Mouse (Mus musculus) megakaryocyte progenitor cell, adult 5-6 weeks (primary cell): Measurements from ENCODE around the gene Dnajb11. TPM values are rescaled to one million over a fixed set of nuclear protein-coding genes. Genes with fewer than 3 reads are reported as not detected.

Experiments
- ATAC-seq: replicated peaks from 2 replicates; pipeline ENCODE4 v1.8.0; 2016; ENCODE audit warnings: mild to moderate bottlenecking, moderate TSS enrichment, inconsistent platforms; ENCODE audit not compliant: poor library complexity
- total RNA-seq, 2 experiments: library from RNA; stranded (forward) in 1 of 2; stranded (reverse) in 1 of 2; fragments of 157-497, 149-512 nt in 1 of 2; fragments of 200-1000 nt in 1 of 2; gene quantifications; 2 replicates each; pipeline versions ENCODE4 v1.2.3 to v1.2.4; 2015 to 2017

The Dnajb11 gene
- total RNA-seq, 2 experiments from 2014 or later, result 86.1 to 186 TPM

DNA sequence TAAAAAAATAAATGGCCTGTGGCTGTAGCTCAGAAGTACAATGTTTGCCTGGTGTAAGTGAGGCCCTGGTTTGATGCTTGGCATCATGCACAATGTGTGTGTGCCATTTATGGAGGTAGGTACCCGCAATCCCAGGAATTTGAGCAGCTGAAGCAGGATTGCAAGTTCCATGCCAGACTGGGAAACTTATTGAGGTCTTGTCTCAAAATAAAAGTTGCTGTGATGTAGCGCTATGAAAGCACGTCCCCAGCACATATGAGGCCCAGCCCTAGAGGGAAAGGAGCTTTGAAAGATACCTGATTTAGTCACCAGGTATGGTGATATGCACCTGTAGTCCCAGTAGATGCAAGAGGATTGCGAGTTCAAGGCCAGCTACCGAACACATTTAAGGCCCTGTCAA lies 64.1 kb downstream of the Dnajb11 start:
- no peak for ATAC-seq

DNA sequence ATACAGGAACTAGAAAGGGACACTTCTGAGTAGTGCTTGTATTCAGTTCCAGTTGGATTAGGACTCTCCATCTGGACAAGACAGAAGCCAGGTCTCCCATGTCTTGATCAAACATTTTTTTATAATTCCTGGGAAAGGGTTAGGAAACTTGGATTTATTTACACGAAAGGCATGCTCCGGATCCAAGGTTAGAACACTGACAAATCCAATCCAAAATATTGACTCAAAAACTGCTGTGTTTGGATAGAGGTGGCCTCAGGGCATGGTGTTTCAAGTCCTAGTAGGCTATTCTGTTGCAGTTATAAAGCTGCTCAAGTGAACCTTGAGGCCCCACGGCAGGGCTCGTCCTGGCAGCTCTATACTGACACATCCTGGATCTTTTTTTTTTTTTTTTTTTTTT lies 64.8 kb downstream of the Dnajb11 start:
- ATAC-seq, result no peak

Other genes with a start within 250 kb of the Dnajb11 start
- 13.5 and 18.8 TPM in 2 replicates for gene Dgkg, start 200.6 kb upstream of the Dnajb11 start, total RNA-seq (2015)
- 13.9 and 14.0 TPM in 2 replicates for gene Dgkg, start 200.6 kb upstream of the Dnajb11 start, total RNA-seq (2017)
- gene Crygs, start 46.3 kb upstream of the Dnajb11 start, total RNA-seq (2015), result not detected in 2 replicates
- not detected in 2 replicates for gene Crygs, start 46.3 kb upstream of the Dnajb11 start, total RNA-seq (2017)
- gene Tbccd1, start 176 bp upstream of the Dnajb11 start, total RNA-seq (2015), result 20.2 and 21.6 TPM in 2 replicates
- gene Tbccd1, start 176 bp upstream of the Dnajb11 start, total RNA-seq (2017), result 27.7 and 29.8 TPM in 2 replicates
- gene Ahsg, start 33.4 kb downstream of the Dnajb11 start, total RNA-seq (2015), result not detected in 2 replicates
- not detected in 2 replicates for gene Ahsg, start 33.4 kb downstream of the Dnajb11 start, total RNA-seq (2017)
- gene Fetub, start 60.5 kb downstream of the Dnajb11 start, total RNA-seq (2015), result not detected in 2 replicates
- not detected in 2 replicates for gene Fetub, start 60.5 kb downstream of the Dnajb11 start, total RNA-seq (2017)
- gene Hrg, start 93.2 kb downstream of the Dnajb11 start, total RNA-seq (2015), result not detected in 2 replicates
- not detected in 2 replicates for gene Hrg, start 93.2 kb downstream of the Dnajb11 start, total RNA-seq (2017)
- not detected in 2 replicates for gene Kng2, start 171.6 kb downstream of the Dnajb11 start, total RNA-seq (2015)
- not detected in 2 replicates for gene Kng2, start 171.6 kb downstream of the Dnajb11 start, total RNA-seq (2017)
- not detected in 2 replicates for gene Kng1, start 200.0 kb downstream of the Dnajb11 start, total RNA-seq (2015)
- gene Kng1, start 200.0 kb downstream of the Dnajb11 start, total RNA-seq (2017), result not detected in 2 replicates
- 378 and 464 TPM in 2 replicates for gene Eif4a2, start 249.6 kb downstream of the Dnajb11 start, total RNA-seq (2015)
- gene Eif4a2, start 249.6 kb downstream of the Dnajb11 start, total RNA-seq (2017), result 592 and 744 TPM in 2 replicates